Mouse (Mus musculus) heart, embryonic 12.5 days (tissue): ENCODE data around the gene Eid3. TPM values are rescaled to one million over a fixed set of nuclear protein-coding genes. Genes with fewer than 3 reads are reported as not detected.
A peak's percentile ranks its signal among the peaks of the same experiment; 100 is the strongest.

ENCODE experiments used
- ATAC-seq: fragments of 200-750 bp; cut with Nextera tagmentation; 2 replicates; pipeline ENCODE4 v1.8.0; 2017; ENCODE audit warnings: moderate TSS enrichment, moderate library complexity; ENCODE audit not compliant: insufficient number of reproducible peaks, low FRiP score
- H3K27ac ChIP-seq: fragments of 300-500 bp; sonication (generic); 2 replicates; pipeline ENCODE4 v1.5.1; 2016; ENCODE audit warnings: mild to moderate bottlenecking, moderate library complexity; ENCODE audit not compliant: poor library complexity, severe bottlenecking
- H3K27me3 ChIP-seq: fragments of 300-500 bp; sonication (generic); replicated peaks from 2 replicates; pipeline ENCODE4 v1.6.1; 2016; ENCODE audit warnings: mild to moderate bottlenecking, moderate library complexity
- H3K36me3 ChIP-seq: fragments of 300-500 bp; sonication (generic); 2 replicates; pipeline ENCODE4 v1.6.1; 2016; ENCODE audit warnings: mild to moderate bottlenecking, moderate library complexity
- H3K4me1 ChIP-seq: fragments of 300-500 bp; sonication (generic); replicated peaks from 2 replicates; pipeline ENCODE4 v1.6.1; 2016; ENCODE audit warnings: mild to moderate bottlenecking
- H3K4me2 ChIP-seq: fragments of 300-500 bp; sonication (generic); 2 replicates; pipeline ENCODE4 v1.6.1; 2016; ENCODE audit warnings: mild to moderate bottlenecking, moderate library complexity
- H3K4me3 ChIP-seq: fragments of 300-500 bp; sonication (generic); 2 replicates; pipeline ENCODE4 v1.5.1; 2016; ENCODE audit warnings: mild to moderate bottlenecking
- H3K9ac ChIP-seq: fragments of 300-500 bp; sonication (generic); 2 replicates; pipeline ENCODE4 v1.6.1; 2016; ENCODE audit warnings: mild to moderate bottlenecking, moderate library complexity
- H3K9me3 ChIP-seq: fragments of 300-500 bp; sonication (generic); replicated peaks from 2 replicates; pipeline ENCODE4 v1.6.1; 2016; ENCODE audit warnings: mild to moderate bottlenecking, moderate library complexity
- WGBS: fragments of 180-500 bp; shearing (Covaris S2); methylation state at CpG from one replicate; pipeline ENCODE4 v1.1.7; 2016; 5-methylcytosine and 5-hydroxymethylcytosine counted together
- polyA plus RNA-seq: library from polyadenylated mRNA; unstranded; fragments of >200 nt; fragmentation: Nextera tagmentation; extraction: Ambion mirVana; gene quantifications from 2 replicates; pipeline ENCODE4 v1.2.1, GENCODE M21; 2016

Eid3 gene
- polyA plus RNA-seq, 1 experiment from 2014 or later = 0.31 TPM

DNA sequence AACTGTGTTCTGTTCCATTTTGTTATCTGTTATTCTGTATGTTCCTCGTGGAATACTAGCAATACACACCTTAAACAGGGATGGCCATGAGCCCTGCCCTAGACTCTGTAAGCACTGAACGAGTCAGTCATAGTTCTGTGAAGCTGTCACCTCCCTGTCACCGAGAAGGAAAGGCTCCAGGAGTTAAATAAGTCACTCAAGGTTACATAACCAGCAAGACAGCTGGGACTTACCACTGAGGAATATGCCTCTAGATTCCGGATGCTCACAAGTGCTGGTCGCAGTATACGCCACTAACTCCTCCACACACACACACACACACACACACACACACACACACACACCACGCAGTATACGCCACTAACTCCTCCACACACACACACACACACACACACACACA lies 21.7 kb upstream of the Eid3 start:
- Histone ChIP-seq H3K27me3 (no peaks in the 10 kb centered on the region), H3K9me3 (no peaks in the 10 kb centered on the region), H3K27ac (no peak overlapping the region), H3K4me3 (no peak overlapping the region), H3K4me1 (no peaks in the 10 kb centered on the region), H3K36me3 (no peaks in the 10 kb centered on the region), H3K4me2 (no peak overlapping the region), H3K9ac (no peak overlapping the region)
- no peak for ATAC-seq
- WGBS = 73% methylated on average over 8 of the region's 8 CpGs

DNA sequence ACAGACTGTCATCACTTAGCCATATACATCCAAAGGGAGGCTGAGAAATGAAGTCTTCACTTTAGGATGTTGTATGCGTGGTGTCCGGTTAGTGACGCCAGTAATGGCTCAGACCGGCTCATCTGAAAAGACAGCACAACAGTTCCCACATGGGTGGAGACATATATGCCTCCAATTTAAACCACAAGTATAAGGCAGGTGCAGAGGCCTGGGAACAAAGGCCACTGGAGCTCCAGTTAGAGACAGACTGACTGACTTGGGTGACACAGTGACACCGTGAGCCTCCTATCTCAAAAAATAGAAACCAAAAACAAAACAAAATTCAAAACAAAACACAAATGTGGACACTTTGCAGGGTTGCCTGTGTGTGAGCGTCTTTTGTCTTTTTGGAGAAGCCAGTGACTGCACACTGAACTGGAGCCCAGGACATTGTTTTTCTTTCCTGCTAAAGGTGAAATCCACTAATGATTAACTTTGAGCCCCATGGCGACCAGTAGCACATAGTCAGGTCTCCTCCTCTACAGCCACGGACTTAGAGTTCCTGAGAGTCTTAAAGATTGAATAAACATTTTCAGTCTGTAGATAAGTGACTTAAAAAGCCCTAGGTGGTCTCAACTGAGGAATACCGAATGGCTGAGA lies 18.5 kb upstream of the Eid3 start:
- H3K9ac ChIP-seq = no peak overlapping the region
- no peak overlapping the region for H3K27ac ChIP-seq
- no peak for ATAC-seq
- H3K36me3 ChIP-seq = no peaks in the 10 kb centered on the region
- WGBS = 67% methylated on average over 9 of the region's 9 CpGs
- H3K4me2 ChIP-seq = no peak overlapping the region
- no peaks in the 10 kb centered on the region for H3K27me3 ChIP-seq
- no peak overlapping the region for H3K4me3 ChIP-seq
- no peaks in the 10 kb centered on the region for H3K9me3 ChIP-seq
- no peaks in the 10 kb centered on the region for H3K4me1 ChIP-seq

DNA sequence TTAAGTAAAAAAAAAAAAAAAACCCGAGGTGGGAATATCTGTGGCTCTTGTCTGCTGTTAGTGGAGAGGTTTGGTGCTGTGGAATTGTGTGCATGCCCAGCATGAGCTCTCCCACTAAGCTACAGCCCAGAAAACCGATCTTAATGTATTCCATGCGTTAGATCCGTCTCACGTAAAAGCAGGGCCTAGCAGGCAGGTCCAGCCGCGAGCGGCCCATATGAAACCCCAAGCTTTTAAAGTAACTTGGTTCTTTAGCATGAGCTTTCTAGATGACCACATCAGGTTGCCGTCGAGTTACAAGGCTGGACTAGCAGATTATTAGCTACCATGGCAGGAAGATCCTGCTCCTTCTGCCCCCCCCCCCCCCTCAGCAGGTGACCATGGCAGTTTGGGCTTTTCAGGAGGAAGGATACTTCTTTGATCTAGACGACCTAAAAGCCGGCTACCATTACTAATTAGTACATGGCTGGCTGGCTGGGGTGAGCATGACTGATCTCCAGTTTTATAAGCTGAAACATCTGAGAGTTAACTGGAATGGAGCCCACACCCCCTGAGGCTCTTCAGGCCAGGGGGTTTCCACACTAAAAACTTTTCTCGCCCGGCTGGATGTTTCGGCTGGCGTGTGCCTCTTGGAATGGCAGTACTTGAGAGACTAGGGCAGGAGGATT lies 16.6 kb upstream of the Eid3 start:
- ATAC-seq = no peak
- 69% methylated on average over 16 of the region's 16 CpGs for WGBS

DNA sequence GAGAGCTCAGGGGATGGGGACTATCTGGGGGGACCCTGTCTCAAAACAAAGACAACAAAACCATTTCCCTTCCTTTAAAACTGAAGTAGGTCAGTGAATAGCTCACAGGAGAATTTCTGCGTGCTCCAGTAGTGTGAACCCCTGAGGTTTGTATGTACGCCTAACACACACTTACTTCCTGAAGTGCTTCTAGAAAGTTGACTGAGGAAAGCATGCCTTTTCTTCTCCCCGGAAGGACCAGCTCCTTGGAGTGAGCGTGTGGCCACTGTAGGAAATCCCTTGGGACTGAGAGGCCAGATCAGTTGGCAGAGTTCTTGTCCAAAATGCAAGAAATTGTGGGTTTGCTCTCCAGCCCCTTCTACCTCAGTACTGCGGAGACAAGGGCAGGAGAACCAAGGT lies 16.1 kb upstream of the Eid3 start:
- no peak for ATAC-seq
- H3K27ac ChIP-seq = no peak overlapping the region
- WGBS = 74% methylated on average over 5 of the region's 5 CpGs

More for the DNA sequence above, 16.6 kb upstream of the Eid3 start:
- Histone ChIP-seq H3K4me3 (no peak overlapping the region), H3K4me1 (no peaks in the 10 kb centered on the region), H3K4me2 (no peak overlapping the region), H3K27ac (no peak overlapping the region), H3K9ac (no peak overlapping the region), H3K36me3 (no peaks in the 10 kb centered on the region), H3K9me3 (no peaks in the 10 kb centered on the region), H3K27me3 (no peaks in the 10 kb centered on the region)

DNA sequence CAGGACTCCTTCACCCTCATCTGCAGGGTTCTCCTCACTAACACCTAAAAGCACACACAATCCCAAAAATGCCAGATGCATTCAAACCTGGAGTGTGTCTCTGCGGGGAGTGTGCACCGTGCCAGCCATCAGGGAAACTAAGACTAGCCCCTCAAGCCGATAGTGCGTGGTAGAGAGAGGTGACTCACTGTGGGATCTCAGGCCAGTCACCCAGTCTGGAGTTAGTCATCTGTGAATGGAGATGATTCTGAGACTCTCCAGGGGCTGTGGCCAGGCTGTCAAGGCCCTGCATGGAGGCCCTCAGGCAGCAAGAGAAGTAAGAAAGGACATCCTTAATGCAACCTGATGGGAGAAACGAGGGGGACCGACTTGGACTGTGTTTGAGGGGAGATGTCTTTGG lies 14.7 kb upstream of the Eid3 start:
- no peak overlapping the region for H3K4me2 ChIP-seq
- H3K4me3 ChIP-seq = no peak overlapping the region
- no peaks in the 10 kb centered on the region for H3K27me3 ChIP-seq
- H3K36me3 ChIP-seq = no peaks in the 10 kb centered on the region
- no peaks in the 10 kb centered on the region for H3K4me1 ChIP-seq
- H3K9me3 ChIP-seq = no peaks in the 10 kb centered on the region
- WGBS = 82% methylated on average over 6 of the region's 6 CpGs
- no peak overlapping the region for H3K9ac ChIP-seq
- no peak overlapping the region for H3K27ac ChIP-seq
- no peak for ATAC-seq

More for the DNA sequence above, 16.1 kb upstream of the Eid3 start:
- no peak overlapping the region for H3K9ac ChIP-seq
- no peak overlapping the region for H3K4me2 ChIP-seq
- H3K9me3 ChIP-seq = no peaks in the 10 kb centered on the region
- H3K4me1 ChIP-seq = no peaks in the 10 kb centered on the region
- H3K4me3 ChIP-seq = no peak overlapping the region
- H3K36me3 ChIP-seq = no peaks in the 10 kb centered on the region
- H3K27me3 ChIP-seq = no peaks in the 10 kb centered on the region

DNA sequence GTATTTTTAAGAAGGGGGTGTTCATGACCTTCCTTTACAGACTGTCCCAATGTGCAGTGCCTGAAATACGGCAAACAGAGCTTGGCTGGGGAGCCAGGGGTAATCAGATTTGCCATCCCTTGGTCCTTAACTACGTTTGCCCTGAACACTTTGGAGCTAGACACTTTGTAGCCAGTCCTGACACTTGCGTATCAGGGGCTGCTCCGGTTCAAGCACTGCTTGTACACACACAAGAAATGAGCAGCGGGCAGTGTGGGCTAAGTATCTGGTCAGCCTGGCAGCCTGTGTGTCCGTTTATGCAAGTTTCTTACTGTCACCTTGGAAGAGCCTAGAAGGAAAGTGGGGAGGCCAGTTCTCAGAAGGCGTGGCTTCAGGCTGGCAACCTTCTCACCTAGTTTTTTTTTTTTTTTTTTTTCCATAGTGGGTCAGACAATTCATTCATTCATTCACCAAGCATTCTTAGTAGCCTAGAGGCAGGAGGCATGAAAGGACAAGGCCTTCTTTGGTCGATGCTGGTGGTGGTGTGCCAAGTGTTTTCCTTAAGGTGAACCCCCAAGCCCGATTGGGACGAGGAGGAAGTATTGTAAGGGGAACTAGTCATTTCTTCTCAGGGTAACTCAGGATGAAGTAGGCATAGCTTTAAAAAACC lies 8.3 kb upstream of the Eid3 start:
- Histone ChIP-seq H3K4me2 (peak overlapping the region; percentile 94), H3K27me3 (no peaks in the 10 kb centered on the region), H3K4me3 (peak overlapping the region; percentile 90), H3K27ac (peak overlapping the region; percentile 97), H3K36me3 (0 out of 2 replicates have a peak, but pooled peaks cover 2% of the 10 kb centered on the region), H3K9me3 (no peaks in the 10 kb centered on the region), H3K4me1 (peaks cover 29% of the 10 kb centered on the region), H3K9ac (peak overlapping the region; percentile 93)
- ATAC-seq = no peak
- WGBS = 51% methylated on average over 10 of the region's 10 CpGs

DNA sequence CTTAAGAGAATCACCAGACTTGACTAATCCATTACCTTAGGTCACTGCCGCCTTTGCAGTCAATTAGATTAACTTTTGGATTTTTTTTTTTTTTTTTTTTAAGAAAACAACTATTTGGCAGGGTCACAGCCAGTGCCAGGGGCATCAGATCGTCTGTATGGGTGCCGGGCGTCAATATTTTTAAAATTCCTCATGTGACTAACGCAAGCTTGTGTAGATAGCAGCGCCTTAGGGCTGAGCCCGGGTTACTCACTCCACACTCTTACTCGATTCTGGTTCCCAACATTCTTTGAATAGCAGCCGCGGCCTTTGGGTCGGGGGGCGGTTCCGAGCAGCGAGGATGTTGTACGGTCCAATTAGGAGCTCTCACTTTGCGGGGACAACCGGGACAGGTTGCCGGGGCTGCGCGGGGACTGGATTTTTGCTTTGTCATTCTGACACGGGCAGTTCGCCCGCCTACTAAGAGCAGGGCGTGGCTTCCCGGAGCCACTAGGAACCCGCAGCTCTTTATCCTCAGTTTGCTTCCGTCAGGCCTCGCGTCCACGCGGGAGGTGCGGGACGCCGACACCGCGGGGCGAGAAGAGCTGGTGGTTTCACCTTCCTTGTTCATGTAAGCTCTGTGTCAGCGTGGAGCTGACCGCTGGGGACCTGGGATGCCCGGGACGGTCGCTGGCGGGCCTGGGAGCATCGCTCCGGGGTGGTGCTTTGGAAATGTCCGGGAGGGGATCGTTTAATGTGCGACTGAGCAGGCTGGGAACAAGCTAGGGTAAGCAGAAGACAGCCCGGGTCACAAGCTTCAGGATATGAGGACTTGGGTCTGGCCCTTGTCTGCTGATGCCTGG lies 7.5 kb upstream of the Eid3 start:
- ATAC-seq = peak; percentile 91
- under 1% methylated on average over 49 of the region's 49 CpGs for WGBS
- Histone ChIP-seq H3K4me3 (peak overlapping the region; percentile 90), H3K4me1 (peaks cover 36% of the 10 kb centered on the region), H3K36me3 (peaks cover 9% of the 10 kb centered on the region), H3K27me3 (no peaks in the 10 kb centered on the region), H3K27ac (peak overlapping the region; percentile 97), H3K9me3 (no peaks in the 10 kb centered on the region), H3K4me2 (peak overlapping the region; percentile 94), H3K9ac (peak overlapping the region; percentile 93)

DNA sequence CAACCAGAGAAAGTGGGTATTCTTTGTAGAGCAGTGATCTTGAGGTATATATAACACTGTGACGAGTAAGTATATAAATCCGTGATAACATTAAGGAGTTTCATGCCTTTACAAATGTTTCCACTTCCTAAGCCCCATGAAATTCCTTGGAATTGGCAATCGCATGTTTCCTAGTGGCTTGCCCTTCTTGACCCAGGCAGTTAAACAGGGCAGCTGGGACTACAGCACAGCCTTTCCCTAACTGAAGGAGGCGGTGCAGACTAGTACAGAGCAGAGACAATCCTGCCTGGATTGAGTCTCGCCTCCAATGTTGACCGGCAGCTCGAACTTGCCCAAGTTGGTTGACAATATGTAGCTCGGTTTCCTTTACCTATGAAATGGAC lies 6.9 kb upstream of the Eid3 start:
- peaks cover 15% of the 10 kb centered on the region for H3K36me3 ChIP-seq
- under 1% methylated on average over 8 of the region's 8 CpGs for WGBS
- H3K9ac ChIP-seq = peak overlapping the region; percentile 93
- H3K4me3 ChIP-seq = peak overlapping the region; percentile 90
- H3K4me2 ChIP-seq = peak overlapping the region; percentile 94
- H3K4me1 ChIP-seq = peaks cover 39% of the 10 kb centered on the region
- no peaks in the 10 kb centered on the region for H3K27me3 ChIP-seq
- peak overlapping the region; percentile 97 for H3K27ac ChIP-seq
- peak; percentile 72; the same call in 1 of the 2 replicates for ATAC-seq
- no peaks in the 10 kb centered on the region for H3K9me3 ChIP-seq

DNA sequence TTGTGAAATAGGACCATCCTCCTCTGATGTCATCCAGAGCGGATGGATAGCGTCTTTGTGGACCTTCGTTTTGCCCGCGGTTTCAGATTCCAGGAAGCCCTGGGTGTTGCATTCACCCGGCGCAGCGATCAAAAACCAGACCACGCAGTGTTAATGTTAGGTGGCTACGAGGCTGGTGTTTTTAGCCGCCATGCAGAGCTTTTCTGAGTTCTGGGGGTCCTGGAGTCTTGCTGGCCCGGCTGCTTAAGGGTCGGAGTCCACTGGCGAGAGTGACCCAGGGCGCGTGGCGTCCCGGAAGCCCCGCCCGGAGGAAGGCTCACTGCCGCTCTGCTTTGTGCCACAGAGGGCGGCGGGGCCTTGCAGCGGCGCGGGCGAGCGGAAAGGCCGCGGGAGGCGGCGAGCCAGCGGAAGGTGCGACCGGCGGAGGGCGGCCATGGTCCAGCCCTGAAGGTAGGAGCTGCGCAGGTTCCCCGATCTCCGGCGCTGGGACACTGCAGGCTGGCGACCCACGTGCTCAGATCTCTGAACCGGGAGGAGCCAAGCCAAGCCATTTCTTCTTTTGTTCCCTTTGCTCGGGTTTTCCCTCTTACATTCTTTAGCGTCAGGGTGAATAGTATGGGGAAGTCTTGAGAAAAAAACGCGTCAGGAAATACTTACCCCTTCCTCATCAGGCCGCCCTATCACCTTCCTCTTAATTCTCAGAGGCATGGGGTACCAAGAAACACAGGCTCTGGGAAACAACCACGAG lies 6.1 kb upstream of the Eid3 start:
- Histone ChIP-seq H3K9me3 (no peaks in the 10 kb centered on the region), H3K36me3 (peaks cover 20% of the 10 kb centered on the region), H3K9ac (peak overlapping the region; percentile 90), H3K27me3 (no peaks in the 10 kb centered on the region), H3K27ac (peak overlapping the region; percentile 87), H3K4me1 (peaks cover 39% of the 10 kb centered on the region), H3K4me3 (peak overlapping the region; percentile 90), H3K4me2 (peak overlapping the region; percentile 94)
- ATAC-seq = peak; percentile 74
- under 1% methylated on average over 50 of the region's 50 CpGs for WGBS

DNA sequence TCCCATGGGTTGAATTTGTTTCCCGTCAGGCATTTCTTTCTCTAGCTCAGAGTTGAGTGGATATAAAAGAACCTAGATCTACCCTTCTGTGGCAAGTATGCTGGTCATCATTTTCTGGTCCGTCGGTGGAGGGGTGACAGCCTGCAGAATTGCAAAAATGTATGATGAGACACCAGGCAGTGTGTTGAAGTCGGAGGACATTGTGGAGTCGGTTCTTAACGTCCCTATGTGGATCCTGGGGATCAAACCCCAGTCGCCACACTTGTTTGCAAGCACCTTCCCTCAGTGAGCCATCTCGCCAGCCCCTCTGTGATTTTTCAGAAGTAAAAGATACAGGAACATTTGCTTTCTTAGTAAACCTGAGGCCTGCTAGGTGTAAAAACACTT lies 5.5 kb upstream of the Eid3 start:
- H3K4me3 ChIP-seq = peak overlapping the region; percentile 90
- H3K4me1 ChIP-seq = peaks cover 43% of the 10 kb centered on the region
- peak overlapping the region; percentile 94 for H3K4me2 ChIP-seq
- peak overlapping the region; percentile 87 for H3K27ac ChIP-seq
- H3K27me3 ChIP-seq = no peaks in the 10 kb centered on the region
- no peak for ATAC-seq
- H3K9me3 ChIP-seq = no peaks in the 10 kb centered on the region
- H3K9ac ChIP-seq = peak overlapping the region; percentile 90
- H3K36me3 ChIP-seq = peaks cover 22% of the 10 kb centered on the region
- 11% methylated on average over 8 of the region's 8 CpGs for WGBS
